Mouse (Mus musculus): Measurements from ENCODE around the gene Neurod2.

Neurod2 gene

GRCm38 (mm10) chr11:98318421-98319116 is 10.9 kb downstream of the Neurod2 start:
- no peak for DNase-seq (ENCODE audit: inconsistent ontology term)

- DNase-seq (ENCODE audit: inconsistent ontology term) = no peak
Observed at GRCm38 (mm10) chr11:98317479-98317878, 12.0 kb downstream of the Neurod2 start.

- peak; percentile 63 for DNase-seq (ENCODE audit: inconsistent ontology term)
Observed at GRCm38 (mm10) chr11:98313790-98314323, 15.6 kb downstream of the Neurod2 start.

GRCm38 (mm10) chr11:98298484-98299205 is 30.8 kb downstream of the Neurod2 start:
- no peak for DNase-seq (ENCODE audit: inconsistent ontology term)

- no peak for DNase-seq (ENCODE audit: inconsistent ontology term)
Observed at GRCm38 (mm10) chr11:98297778-98298177, 31.7 kb downstream of the Neurod2 start.

GRCm38 (mm10) chr11:98296916-98297315 is 32.5 kb downstream of the Neurod2 start:
- DNase-seq (ENCODE audit: inconsistent ontology term) = no peak

GRCm38 (mm10) chr11:98296277-98296676 is 33.2 kb downstream of the Neurod2 start:
- peak; percentile 25 for DNase-seq (ENCODE audit: inconsistent ontology term)

- peak; percentile 33 for DNase-seq (ENCODE audit: inconsistent ontology term)
Observed at GRCm38 (mm10) chr11:98295013-98295585, 34.3 kb downstream of the Neurod2 start.

GRCm38 (mm10) chr11:98294188-98295012 is 35.0 kb downstream of the Neurod2 start:
- peak; percentile 75 for DNase-seq (ENCODE audit: inconsistent ontology term)

- DNase-seq (ENCODE audit: inconsistent ontology term) = no peak
Observed at GRCm38 (mm10) chr11:98293070-98293469, 36.4 kb downstream of the Neurod2 start.

- no peak for DNase-seq (ENCODE audit: inconsistent ontology term)
Observed at GRCm38 (mm10) chr11:98290906-98291305, 38.5 kb downstream of the Neurod2 start.

- DNase-seq (ENCODE audit: inconsistent ontology term) = no peak
Observed at GRCm38 (mm10) chr11:98289873-98290272, 39.6 kb downstream of the Neurod2 start.

GRCm38 (mm10) chr11:98287961-98288360 is 41.5 kb downstream of the Neurod2 start:
- DNase-seq (ENCODE audit: inconsistent ontology term) = no peak

GRCm38 (mm10) chr11:98287531-98287930 is 41.9 kb downstream of the Neurod2 start:
- no peak for DNase-seq (ENCODE audit: inconsistent ontology term)

GRCm38 (mm10) chr11:98285368-98285767 is 44.1 kb downstream of the Neurod2 start:
- DNase-seq (ENCODE audit: inconsistent ontology term) = no peak

GRCm38 (mm10) chr11:98284230-98284629 is 45.2 kb downstream of the Neurod2 start:
- DNase-seq (ENCODE audit: inconsistent ontology term) = no peak

- DNase-seq (ENCODE audit: inconsistent ontology term) = peak; percentile 79
Observed at GRCm38 (mm10) chr11:98283740-98284139, 45.7 kb downstream of the Neurod2 start.

Data from Muller cell, postnatal 12 days (primary cell).